Mouse (Mus musculus): ENCODE measurements around the gene Adam17.
"Not testable (repeated sequence)": the region's sequence is repeated elsewhere in the genome, so short reads cannot be mapped to it uniquely, and the experiment has no call there.

Gene Adam17

DNA sequence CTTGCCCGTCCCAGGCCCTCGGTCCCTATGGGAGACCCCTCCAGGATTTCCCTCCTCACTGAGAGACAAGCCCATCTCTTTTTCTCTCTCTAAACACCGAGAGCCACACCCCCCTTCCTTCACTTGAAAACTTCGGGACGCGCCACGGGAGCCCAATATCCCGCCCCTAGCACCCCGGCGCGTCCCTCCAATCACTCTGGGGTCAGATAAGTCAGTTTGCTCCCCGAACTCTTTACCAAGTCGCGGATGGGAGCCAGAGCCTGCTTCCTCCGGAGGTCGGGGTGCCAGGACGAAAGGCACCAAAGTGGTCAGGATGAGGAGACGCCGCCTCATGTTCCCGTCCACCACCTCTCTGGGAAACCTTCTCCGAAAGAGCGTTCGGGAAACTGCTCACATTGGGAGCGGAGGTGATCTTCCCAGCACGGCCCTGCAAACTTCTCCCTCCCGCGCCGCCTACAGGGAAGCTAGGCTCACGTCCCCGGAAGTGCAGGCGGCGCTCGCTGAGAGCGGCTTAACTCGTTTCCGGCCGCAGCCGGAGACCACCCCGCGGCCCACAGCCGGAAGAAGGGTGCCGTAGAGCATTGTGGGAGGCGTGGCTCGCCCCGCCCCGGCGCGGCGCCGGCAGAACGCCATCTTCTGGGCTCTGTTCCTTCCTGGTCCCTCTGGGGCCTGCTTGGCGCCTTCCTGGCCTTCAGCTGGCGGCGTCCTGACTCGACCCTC, at the start of gene Adam17:
TSS of gene Adam17 (minus strand) at position 533 of the 720 bp plus-strand sequence.
- peak; percentile 94 for DNase-seq (ENCODE audit: low read depth, low spot score)

DNA sequence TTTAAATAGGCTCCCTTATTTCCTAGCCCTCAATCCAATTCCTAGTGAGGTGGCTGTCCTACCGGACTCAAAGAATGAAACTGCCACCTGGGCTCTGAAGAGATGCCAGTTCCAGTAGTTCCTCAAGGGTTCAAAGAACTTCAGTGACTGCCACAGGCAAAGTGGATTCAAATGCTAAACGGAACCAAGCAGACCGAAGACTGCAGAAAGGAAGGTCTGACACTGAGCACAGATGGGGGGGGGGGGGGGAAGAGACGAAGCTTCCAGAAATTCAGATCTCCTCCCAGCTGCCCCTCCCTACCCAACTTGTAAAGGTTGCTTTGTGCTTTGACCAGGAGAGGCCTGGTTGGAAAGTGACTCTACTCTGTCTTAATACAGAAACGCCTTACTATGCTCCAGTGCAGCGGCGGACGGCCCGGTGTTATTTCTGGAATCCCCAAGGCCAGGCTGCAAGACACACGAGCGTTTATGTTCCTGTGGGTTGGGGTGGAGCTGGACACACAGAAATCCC, 45.2 kb upstream of the Adam17 start:
- DNase-seq (ENCODE audit: low read depth, low spot score): no peak

DNA sequence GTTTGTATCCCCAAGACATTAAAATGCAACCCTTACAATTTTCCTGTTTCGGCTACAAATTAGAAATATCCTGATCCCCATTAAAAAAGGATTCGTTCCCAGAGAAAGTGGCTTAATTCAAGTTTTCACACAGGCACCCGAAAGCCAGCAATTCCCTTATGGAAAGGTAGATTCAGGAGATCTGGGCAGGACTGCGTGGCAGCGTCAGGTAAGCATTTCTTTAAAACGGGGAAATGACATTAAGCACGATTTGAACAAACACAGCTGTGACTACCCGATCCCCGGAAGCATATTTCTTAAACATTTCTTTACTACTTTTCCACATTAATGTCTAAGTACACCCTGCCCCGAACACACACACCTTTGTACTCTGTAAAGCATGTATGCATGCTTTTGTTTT, 44.7 kb upstream of the Adam17 start:
- DNase-seq (ENCODE audit: low read depth, low spot score): no peak

DNA sequence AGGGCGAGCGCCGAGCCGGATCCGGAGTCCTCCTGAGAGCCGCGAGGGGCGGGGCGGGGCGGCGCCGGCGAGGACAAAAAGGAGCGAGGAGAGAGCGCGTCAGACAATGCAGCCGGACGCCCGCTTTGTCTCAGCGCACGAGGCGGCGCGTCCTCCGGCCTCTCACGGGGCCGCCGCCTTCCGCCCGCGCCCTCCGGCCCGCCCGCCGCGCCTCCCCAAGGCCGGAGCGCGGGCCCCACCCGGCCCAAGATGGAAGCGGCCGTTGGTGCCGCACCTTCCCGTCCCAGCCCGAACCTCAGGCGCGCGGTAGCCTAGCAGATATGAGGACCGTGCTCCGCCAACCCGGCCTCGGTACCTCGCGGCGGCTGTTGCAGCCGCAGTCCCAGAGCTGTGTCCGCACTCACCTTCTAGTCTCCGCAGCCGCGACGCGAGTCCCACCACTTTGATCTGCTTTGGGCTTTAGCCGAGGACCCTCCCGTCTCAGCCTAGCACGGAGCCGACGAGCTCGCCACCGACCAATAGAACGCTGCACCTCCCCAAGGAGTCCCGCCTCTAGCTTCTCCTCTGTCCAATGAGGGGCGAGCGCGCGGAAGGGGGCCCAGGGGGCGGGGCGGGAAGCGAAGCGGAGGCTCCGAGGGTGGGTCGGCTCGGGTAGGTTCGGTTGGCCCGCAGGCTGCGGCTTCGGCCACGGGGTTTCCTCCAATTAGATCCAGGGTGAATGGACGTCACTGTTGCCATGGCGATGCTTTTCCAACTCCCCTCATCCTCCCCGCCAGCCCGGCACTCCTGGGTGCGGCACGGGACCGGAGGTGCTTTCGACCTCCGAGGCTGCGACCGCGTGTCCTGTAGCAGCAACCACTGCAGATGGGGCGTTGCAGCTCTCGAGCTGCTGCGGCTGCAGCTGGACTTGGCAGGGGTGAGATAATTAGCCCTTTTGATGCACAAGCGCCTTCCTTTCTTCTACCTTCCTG, 44.0 kb upstream of the Adam17 start, which contains the start of gene Ywhaq:
TSS of gene Ywhaq (minus strand) at position 538 of the 971 bp plus-strand sequence.
- peak; percentile 98 for DNase-seq (ENCODE audit: low read depth, low spot score)

DNA sequence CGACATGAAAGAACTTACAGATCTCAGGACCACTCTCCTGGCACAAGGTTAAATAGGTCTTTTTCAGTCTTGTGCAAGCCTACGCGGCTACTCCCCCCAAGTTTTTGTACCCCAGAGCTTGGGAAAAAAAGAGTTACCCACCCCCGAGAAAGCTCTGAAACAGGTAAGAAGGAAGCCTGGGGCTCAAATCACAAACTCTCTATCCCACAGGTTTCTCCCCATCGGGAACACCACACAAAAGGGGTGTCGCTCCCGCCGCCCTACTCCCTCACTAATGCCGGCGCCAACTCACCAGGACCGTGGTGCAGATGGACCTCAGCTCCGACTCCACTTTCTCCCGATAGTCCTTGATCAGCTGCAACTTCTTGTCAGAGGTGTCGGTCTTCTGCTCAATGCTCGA, 43.1 kb upstream of the Adam17 start:
- no peak for DNase-seq (ENCODE audit: low read depth, low spot score)

DNA sequence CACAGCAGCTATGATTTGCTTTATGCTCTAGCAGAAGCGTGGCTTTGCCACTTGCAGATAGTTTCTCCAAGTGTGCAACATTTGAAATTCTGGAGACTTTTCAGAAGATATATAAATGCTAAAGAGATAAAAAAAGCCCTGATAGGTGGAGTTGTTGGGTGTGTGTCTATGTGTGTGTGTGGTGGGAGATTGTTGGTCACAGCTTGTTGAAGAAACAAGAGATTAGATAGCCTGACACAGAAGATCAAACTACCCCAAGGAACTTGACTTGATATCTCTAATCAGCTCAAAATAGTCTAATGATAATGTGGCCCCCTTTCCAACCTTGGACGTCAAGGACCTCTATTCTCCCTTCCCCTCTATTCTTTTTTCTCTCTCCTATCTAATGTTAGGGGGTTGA, 37.2 kb upstream of the Adam17 start:
- DNase-seq (ENCODE audit: low read depth, low spot score): no peak

DNA sequence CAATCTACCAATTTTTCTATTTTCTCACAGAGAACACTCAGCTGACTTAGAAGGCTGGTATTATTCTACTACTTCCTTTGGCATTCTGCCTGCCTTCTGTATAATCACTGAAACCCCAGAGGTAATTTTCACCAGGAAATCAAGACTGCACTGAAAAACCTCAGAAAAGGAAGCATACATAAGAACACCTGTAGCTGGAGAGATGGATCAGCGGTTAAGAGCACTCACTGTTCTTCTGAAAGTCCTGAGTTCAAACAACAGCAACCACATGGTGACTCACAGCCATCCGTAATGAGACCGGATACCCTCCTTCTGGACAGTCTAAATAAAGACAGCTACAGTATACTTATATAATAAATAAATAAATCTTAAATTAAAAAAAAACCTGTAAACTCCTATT, 36.2 kb upstream of the Adam17 start:
- no peak for DNase-seq (ENCODE audit: low read depth, low spot score)

DNA sequence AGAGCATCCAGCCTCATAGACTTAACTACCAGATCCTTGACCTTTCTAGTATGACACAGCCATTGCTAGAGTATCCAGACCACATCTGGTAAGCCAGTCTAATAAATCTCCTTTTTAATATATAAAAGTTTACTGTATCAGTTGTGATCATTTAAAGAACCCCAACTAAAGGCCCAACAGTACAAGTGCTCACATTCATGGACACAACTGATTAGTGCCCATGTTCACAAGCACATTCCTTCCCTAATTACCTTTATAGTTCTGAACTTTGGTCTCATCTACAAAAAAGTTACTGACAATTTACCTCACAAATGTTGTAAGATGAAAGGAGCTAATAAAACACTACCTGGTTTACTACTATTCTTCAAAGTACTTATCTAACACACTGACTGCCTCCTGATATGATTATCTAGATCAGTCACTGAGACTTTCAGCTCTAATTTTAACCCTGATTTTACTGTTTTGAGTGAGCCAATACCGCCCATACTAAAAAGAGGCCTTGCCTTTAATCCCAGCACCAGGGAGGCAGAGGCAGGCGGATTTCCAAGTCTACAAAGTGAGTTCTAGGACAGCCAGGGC, 35.4 kb upstream of the Adam17 start:
- no peak for DNase-seq (ENCODE audit: low read depth, low spot score)

DNA sequence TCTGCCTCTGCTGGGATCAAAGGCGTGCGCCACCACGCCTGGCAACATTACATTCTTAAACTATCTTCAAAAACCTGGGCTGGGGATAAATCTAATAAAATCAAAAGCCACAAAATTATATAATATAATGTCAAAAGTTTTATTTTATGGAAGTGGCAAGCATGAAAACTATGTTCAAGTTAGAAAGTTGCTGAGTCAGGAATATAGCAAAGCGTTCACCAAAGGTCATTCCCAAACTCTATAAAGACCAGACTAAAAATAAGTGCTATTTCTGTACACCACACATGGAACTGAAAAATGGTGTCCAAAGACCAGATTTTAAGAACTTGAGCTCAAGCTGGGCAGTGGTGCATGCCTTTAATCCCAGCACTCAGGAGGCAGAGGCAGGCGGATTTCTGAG, 29.3 kb upstream of the Adam17 start:
- no peak for DNase-seq (ENCODE audit: low read depth, low spot score)

DNA sequence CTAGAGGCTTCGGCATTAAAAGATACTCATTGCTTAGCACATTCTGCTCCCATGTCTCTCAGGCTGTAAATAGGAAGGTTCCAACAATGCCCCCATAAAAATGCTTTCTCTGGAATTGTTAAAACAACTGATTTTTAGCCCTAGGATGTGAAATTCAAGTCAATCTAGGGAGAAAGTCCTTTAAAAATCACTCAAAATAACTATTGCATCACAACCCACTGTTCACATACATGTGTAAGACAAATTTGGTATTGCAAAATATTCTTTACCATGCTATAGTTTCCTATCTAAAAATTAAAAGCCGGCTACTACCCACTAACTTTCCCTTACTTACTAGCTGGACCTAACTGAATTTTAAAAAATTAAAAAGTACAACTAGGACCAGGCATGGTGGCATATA, 12.8 kb upstream of the Adam17 start:
- no peak for DNase-seq (ENCODE audit: low read depth, low spot score)

DNA sequence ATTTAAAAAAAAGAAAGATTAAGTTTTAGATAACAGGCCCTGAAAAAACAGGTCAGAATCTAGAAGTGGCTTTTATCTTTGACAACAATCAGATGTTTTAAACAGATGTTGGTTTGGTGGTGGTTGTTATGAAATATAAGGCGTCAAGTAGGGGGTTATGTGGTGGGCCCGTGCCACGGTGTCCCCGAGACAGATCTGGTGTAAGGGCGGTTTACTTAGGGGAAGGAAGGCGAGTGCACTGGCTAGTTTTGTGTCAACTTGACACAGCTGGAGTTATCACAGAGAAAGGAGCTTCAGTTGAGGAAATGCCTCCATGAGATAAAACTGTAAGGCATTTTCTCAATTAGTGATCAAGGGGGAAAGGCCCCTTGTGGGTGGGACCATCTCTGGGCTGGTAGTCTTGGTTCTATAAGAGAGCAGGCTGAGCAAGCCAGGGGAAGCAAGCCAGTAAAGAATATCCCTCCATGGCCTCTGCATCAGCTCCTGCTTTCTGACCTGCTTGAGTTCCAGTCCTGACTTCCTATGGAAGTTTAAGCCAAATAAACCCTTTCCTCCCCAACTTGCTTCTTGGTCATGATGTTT, 5.4 kb upstream of the Adam17 start:
- DNase-seq (ENCODE audit: low read depth, low spot score): not testable (repeated sequence)

DNA sequence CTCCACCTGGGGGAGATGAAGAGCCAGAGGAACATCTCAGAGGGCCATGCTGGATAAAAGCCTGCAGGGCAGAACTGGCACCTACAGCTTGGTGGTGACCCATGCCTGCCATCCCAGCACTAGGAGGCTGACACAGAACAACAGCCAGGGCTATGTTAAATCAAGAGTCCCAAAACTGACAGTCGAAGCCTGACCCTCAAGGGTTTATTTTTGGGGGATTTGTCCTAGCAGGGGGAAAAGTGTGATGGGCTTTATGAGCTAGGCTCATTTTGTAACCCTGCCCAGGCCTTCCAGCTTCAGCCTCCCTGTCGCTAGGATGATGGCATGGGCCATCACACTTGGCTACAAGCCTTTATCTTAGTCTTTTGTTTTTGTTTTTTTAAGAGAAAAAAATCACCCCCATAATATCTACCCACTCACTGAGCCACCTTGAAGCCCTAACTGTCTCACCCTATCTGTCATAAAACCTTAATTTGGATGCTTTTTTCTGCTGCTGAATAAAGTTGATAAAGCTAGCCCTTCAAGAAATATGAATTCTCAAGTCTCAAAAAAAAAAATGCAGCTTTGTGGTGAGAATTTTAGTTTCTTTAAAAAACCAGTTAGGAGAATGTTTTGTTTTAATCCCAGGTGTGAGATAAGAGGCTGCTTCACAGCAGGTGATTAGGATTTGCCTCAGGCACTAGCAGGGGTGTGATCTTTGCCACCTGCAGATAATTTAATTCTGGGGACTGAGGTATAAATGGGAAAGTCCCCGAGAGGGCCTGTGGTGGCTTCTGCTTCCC, 2.1 kb upstream of the Adam17 start:
- DNase-seq (ENCODE audit: low read depth, low spot score): no peak

DNA sequence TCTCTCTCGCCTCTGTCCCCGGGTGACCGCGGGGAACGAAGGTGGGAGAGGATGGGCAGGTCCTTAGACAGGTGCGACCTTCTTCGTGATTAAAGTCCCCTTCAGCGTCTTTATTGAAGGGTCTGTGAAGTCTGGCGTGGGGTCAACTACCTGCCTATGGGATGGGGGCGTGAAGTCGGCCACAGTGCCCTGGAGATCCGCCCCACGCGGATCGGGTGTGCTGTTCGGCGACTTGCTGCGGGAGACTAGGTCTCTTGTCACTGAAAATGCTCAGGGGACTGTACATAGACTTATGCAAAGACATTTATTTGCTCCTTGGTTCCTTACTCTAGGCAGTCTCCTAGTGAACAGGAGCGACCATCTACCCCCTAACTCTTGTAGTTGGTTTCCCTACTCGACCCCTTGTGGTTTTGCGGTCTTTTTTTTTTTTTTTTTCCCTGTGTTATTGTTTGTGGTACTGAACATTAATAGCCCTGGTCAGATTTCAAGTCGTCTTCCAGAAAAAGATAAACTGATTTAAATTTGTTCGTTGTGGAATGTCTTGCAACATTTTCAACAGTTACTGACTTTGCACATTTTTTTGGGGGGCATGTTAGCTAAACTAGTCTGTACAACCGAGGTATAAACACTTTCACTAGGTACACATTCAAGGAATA, 516 bp upstream of the Adam17 start:
- no peak for DNase-seq (ENCODE audit: low read depth, low spot score)

DNA sequence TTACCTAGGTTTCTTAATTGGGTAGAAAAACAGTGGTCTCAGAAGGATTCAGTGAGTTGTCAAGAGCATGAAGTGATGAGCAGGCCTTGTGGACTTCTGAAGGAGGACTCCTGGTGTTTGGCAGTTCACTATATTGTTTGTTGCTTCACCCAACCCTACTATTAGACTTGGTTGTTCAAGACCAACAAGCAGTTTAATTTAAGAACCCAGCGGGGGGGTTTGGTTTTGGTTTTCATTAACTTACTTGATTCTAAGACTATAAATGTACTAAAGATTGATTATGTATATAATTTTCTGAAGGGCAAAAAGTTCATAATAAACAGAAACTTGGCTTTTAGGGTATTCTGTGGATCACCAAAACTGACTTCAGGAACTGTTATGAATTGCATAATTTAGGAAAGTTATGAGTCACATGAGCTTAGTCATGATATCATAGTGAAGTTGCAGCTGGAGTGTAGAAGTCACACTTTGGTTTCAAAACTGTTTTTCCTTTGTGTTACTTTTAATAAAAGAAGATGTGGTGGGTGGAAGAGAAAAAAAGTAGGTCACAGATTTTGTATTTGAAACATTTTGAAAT, 3.3 kb downstream of the Adam17 start:
- DNase-seq (ENCODE audit: low read depth, low spot score): no peak

DNA sequence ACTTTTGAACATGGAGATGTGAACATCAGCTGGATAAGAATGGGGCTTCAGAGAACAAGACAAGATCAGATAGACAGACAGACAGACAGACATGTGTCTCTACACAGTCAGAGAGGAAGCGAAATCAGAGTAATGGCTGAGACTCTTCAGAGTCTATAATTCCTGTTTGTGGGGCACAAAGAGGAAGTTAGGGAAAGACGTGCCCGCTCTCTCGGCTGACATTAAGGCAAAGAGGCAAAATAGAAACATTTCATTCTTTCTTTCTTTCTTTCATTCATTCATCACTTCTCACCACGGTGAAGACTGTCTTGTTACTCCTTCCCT, 4.4 kb downstream of the Adam17 start:
- no peak for DNase-seq (ENCODE audit: low read depth, low spot score)

DNA sequence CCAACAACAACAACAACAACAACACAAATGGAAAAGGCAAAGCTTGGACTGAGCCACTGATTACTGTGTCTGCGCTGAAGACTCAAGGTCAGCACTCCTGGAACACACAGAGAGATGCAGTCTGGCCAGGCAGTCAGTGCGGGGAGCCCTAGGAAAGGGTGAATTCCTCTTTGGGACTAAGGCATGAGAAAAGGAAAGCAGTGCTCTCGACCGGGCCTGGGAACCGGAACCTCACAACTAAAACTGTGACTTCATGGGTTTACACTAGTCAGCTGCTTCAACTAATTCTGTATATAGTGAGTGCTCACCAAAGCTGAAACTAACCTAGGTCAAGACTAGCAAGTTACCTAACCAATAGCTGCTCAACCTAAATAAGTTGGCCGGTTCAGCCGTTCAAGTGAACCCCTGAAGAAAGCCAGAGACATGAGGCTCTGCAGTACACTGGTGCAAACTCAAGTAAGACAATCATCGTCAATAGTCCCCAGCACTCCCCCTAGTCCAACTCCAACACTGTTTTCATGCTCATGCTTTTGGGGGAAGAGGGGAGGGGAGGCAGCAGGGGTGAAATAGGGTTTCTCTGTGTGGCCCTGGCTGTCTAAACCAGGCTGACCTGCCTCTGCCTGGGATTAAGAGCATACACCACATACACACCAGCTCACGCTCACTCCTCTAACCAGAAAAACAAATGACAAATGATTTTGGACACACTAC, 4.9 kb downstream of the Adam17 start:
- no peak for DNase-seq (ENCODE audit: low read depth, low spot score)

DNA sequence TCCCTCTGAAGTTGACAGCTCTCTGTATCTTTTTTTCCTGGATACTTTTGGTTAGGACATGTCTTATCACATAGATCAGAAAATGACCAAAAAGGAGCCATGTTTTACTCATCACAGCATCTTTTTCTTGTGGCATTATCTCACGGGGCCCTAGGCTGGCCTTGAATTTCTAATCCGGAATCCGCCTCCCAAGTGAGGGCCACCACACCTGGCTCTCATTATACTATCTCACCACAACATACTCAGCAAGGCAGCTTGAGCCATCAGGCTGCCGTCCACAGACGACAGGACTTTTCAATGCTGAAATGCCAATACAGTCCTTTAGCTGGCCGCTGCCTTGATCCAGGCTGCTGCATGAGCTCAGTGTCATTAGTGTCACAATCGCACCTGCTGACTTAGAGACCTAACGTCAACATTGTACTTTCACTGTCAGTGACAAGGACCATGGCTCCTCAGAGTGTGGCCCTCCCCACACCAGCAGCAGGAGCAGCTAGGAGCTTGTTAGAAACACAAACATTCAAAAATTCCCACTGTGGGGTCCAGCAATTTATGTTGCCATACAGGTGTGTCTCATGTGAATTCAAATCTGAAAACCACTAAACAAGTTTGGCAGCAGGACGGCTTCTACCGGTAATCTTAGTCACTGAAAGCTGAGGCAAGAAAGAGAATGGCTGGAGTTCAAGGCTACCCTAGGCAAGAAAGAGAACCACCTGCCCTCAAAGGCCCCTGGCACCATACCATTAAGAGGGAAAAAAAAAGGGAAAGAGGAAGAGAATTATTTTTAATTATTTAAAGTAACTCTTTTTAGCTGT, 8.6 kb downstream of the Adam17 start:
- no peak for DNase-seq (ENCODE audit: low read depth, low spot score)

DNA sequence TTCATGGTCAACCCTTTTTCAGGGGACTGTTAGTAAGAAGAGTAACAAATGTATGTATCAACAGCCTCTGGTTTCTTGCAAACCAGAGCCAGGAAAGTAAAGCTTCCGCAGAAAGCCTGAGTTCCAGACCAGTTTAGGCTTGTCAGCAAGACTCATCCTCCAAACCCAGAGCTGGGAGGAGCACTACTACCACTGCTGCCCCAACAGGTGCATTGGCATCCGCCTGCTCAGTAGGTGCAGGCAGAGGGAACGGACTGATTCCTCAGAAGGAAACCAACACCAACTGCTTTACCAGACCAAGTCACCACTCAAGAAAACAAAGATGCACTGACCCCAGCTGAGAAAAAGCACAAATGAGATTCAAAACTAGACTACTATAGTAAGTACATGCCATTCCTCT, 10.2 kb downstream of the Adam17 start:
- no peak for DNase-seq (ENCODE audit: low read depth, low spot score)

DNA sequence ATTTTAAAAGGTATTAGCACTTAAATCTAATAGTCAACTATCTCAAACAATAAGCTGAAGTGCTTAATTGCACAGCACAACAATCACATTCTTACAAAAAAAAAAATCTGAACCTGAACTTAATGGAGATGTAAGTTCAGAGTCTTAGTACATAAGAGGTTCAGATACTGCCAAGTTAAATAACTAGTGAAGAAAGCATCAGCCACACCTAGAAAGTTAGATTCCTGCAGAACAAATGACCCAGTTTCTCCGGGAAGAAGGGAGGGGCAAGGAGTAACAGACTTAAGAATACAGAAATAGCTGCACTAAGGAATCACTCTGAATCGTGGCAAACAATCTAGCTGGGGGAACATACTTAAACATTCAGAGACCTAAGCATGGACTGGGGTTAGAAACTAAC, 10.7 kb downstream of the Adam17 start:
- no peak for DNase-seq (ENCODE audit: low read depth, low spot score)

Data from telencephalon, adult 2 months (tissue).